In genomic region chr6:142789736-142790135, GRCm38 (mm10) we compare ENCODE assay signal across 23 mouse cellular contexts. TPM values are rescaled to one million over a fixed set of nuclear protein-coding genes. Genes with fewer than 3 reads are reported as not detected.
"Had no signal": no experiment of that assay in that cellular context is flagged by ENCODE, and none has a peak within 500 bp of the region (broad histone marks: within the 10 kb centered on the region; RNA-seq: fewer than 3 reads in every experiment).

No protein-coding gene starts in this region.

- H3K9ac ChIP-seq: lung, embryonic 14.5 days; midbrain, embryonic 12.5 days; neural tube, embryonic 13.5 days; neural tube, embryonic 15.5 days had no signal

- H3K4me3 ChIP-seq: midbrain, embryonic 10.5 days; midbrain, embryonic 12.5 days; myocyte; neural tube, embryonic 13.5 days; neural tube, embryonic 15.5 days had no signal

- H3K36me3 ChIP-seq: midbrain, embryonic 10.5 days; midbrain, embryonic 12.5 days; neural tube, embryonic 13.5 days; neural tube, embryonic 15.5 days had no signal

- H3K4me2 ChIP-seq: lung, embryonic 14.5 days; midbrain, embryonic 12.5 days; neural tube, embryonic 13.5 days; neural tube, embryonic 15.5 days had no signal

- H3K27ac ChIP-seq: midbrain, embryonic 10.5 days; midbrain, embryonic 12.5 days; neural tube, embryonic 13.5 days; neural tube, embryonic 15.5 days had no signal

- H3K27me3 ChIP-seq: neural tube, embryonic 13.5 days; neural tube, embryonic 15.5 days had no signal

- H3K9me3 ChIP-seq: midbrain, embryonic 10.5 days; midbrain, embryonic 12.5 days; neural tube, embryonic 13.5 days; neural tube, embryonic 15.5 days had no signal

- DNase-seq: lung, adult 18-20 months; lung, embryonic 14.5 days; lung, postnatal 10 days; lung, postnatal 4 days; midbrain, embryonic 14.5 days; retina, postnatal 1 day; right cerebral cortex, adult 18-20 months; right cerebral cortex, postnatal 25 days; right cerebral cortex, postnatal 4 days; spleen, adult 18-20 months; thymus, adult 18-20 months; thymus, postnatal 14 days; thymus, postnatal 36 days had no signal

- ATAC-seq: midbrain, embryonic 16.5 days had no signal

RNA-seq across cellular contexts. Expression of gene Sult6b2, which starts 14.6 kb away (rescaled TPM):
- total RNA-seq: megakaryocyte, adult 5-6 weeks; megakaryocyte-erythroid progenitor cell, adult 5-6 weeks had no signal
- polyA plus RNA-seq: lung, embryonic 14.5 days; lung, embryonic 16.5 days; midbrain, embryonic 10.5 days; midbrain, embryonic 12.5 days; midbrain, embryonic 14.5 days; myocyte; stomach, embryonic 14.5 days had no signal
